Mouse (Mus musculus) CH12.LX (cell line): ENCODE results near the gene Phldb1.

Source experiments
- CHD2 ChIP-seq: IDR thresholded peaks from 2 replicates; pipeline ENCODE4 v1.6.1; 2011; ENCODE audit warnings: low read length, improper control_type of control experiment
- CTCF ChIP-seq, 2 experiments: IDR thresholded peaks in 1 of 2; conservative IDR thresholded peaks in 1 of 2; 2 replicates each; pipeline ENCODE4 v1.5.1; 2011 to 2012; ENCODE audit warnings: low read depth in 2 of 2, low read length in 2 of 2, improper control_type of control experiment in 1 of 2, inconsistent platforms in 1 of 2, mild to moderate bottlenecking in 1 of 2, moderate library complexity in 1 of 2
- ELF1 ChIP-seq: IDR thresholded peaks from 2 replicates; pipeline ENCODE4 v1.6.1; 2014; ENCODE audit warnings: low read depth, mild to moderate bottlenecking, inconsistent platforms, low read length, improper control_type of control experiment
- EP300 ChIP-seq: IDR thresholded peaks from 2 replicates; pipeline ENCODE4 v1.6.1; 2011; ENCODE audit warnings: low read length, improper control_type of control experiment
- ETS1 ChIP-seq: conservative IDR thresholded peaks from 2 replicates; pipeline ENCODE4 v1.6.1; 2012; ENCODE audit warnings: low read depth, mild to moderate bottlenecking, inconsistent platforms, low read length, improper control_type of control experiment, moderate library complexity
- HCFC1 ChIP-seq: IDR thresholded peaks from 2 replicates; pipeline ENCODE4 v1.6.1; 2012; ENCODE audit warnings: low read depth, mild to moderate bottlenecking, inconsistent platforms, low read length, improper control_type of control experiment
- MAX ChIP-seq: IDR thresholded peaks from 2 replicates; pipeline ENCODE4 v1.6.1; 2011; ENCODE audit warnings: low read length, improper control_type of control experiment
- MEF2A ChIP-seq: IDR thresholded peaks from 2 replicates; pipeline ENCODE4 v1.6.1; 2014; ENCODE audit warnings: low read depth, mild to moderate bottlenecking, inconsistent platforms, low read length, improper control_type of control experiment, borderline replicate concordance
- MXI1 ChIP-seq: IDR thresholded peaks from 2 replicates; pipeline ENCODE4 v1.6.1; 2011; ENCODE audit warnings: mild to moderate bottlenecking, low read depth, low read length, improper control_type of control experiment
- NRF1 ChIP-seq: IDR thresholded peaks from 2 replicates; pipeline ENCODE4 v1.6.1; 2014; ENCODE audit warnings: low read depth, mild to moderate bottlenecking, inconsistent platforms, low read length, improper control_type of control experiment, moderate library complexity
- PAX5 ChIP-seq: IDR thresholded peaks from 2 replicates; pipeline ENCODE4 v1.6.1; 2012; ENCODE audit warnings: low read length, inconsistent platforms, mixed read lengths
- POLR2A ChIP-seq: IDR thresholded peaks from 2 replicates; pipeline ENCODE4 v1.6.1; 2011; ENCODE audit warnings: low read depth, mild to moderate bottlenecking, improper control_type of control experiment, low read length
- RAD21 ChIP-seq: IDR thresholded peaks from 2 replicates; pipeline ENCODE4 v1.6.1; 2011; ENCODE audit warnings: low read depth, mild to moderate bottlenecking, low read length, improper control_type of control experiment, moderate library complexity
- USF2 ChIP-seq: conservative IDR thresholded peaks from 2 replicates; pipeline ENCODE4 v1.6.1; 2011; ENCODE audit warnings: low read depth, low read length, improper control_type of control experiment

GRCm38 (mm10) chr9:44724665-44725064 is 10.3 kb downstream of the Phldb1 start:
- TF ChIP-seq MAX (no peak), CTCF (conservative IDR thresholded peaks at IDR 0.05 in 1 of 2, IDR thresholded peaks at IDR 0.05 in 1 of 2; ENCODE audit: low read depth in 2 of 2, low read length in 2 of 2) (no peak), PAX5 (no peak), NRF1 (no peak), ELF1 (no peak), USF2 (no peak), POLR2A (no peak), RAD21 (no peak), MEF2A (no peak), ETS1 (no peak), MXI1 (no peak), CHD2 (no peak), EP300 (no peak), HCFC1 (no peak)
